Mouse (Mus musculus) left cerebral cortex, postnatal 36 days (tissue): ENCODE measurements around the gene Robo1. TPM values are rescaled to one million over a fixed set of nuclear protein-coding genes. Genes with fewer than 3 reads are reported as not detected.

Experiments used
- DNase-seq, 2 experiments: peaks; one replicate each; pipeline ENCODE4 v3.0.0; 2021 to 2022; ENCODE audit warnings: low spot score in 2 of 2, mixed read lengths in 1 of 2
- intact Hi-C: fragments of 180-260 bp; cut with DNase I; formaldehyde crosslinking; loops from one replicate; pipeline ENCODE4 v1.15.1; 2025
- total RNA-seq, 2 experiments: library from RNA; stranded (reverse); gene quantifications; 2 replicates each; pipeline ENCODE4 v1.2.3; 2021

Gene Robo1
- total RNA-seq, 2 experiments from 2014 or later: 50.7 to 69.6 TPM

DNA sequence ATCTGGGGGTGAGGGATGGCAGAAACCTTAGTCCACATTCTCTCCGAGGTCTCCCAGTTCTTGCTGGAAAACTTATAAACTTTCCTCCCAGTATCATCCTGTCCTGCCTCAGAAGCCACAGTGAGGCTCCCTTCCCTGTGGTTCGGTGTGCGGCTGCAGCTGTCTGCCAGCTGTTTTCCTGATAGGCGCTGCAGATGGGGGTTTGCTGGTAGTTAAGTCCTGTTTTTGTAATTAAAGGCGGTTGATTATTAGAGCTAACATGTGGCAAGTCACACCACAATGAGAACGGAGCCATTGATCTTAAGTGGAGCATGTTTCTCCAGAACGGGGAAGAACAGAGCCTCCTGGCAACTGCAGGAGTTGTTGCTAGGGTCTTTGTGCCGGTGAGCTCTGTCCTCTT is 699.3 kb downstream of the Robo1 start:
- DNase-seq: no peak
- intact Hi-C loops: no loop called here

DNA sequence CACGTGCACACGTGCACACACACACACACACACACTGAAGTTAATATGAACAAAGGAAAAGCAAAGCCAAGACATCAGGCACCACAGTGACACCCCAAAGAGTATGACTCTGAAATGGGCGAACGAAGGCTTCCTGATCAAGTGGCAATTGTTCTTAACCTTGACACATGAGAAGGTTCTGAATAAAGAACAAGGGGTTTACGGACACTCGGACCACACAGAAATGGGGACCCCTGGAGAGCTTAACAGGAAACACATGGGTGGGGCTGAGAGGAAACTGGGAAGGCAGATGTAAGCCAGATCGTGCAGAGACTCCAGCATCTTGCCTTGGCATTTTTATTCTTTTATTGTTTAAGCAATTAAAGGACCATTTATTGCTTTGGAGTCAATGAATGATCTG is 703.2 kb downstream of the Robo1 start:
- intact Hi-C loops: no loop called here
- no peak for DNase-seq

DNA sequence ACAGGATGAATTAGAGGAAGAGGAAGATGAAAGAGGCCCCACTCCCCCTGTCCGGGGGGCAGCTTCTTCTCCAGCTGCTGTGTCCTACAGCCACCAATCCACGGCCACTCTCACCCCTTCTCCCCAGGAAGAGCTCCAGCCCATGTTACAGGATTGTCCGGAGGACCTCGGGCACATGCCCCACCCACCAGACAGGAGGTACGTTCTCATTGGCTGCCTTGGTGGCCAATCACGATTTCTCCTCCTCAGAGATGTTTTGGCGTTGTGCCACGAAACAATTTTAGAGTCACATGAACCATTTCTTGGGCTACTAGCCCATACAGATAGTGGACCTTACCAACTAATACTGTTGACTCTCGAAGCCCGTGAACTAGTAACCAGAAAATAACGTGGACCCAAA is 704.8 kb downstream of the Robo1 start:
- intact Hi-C loops: no loop called here
- DNase-seq: no peak

DNA sequence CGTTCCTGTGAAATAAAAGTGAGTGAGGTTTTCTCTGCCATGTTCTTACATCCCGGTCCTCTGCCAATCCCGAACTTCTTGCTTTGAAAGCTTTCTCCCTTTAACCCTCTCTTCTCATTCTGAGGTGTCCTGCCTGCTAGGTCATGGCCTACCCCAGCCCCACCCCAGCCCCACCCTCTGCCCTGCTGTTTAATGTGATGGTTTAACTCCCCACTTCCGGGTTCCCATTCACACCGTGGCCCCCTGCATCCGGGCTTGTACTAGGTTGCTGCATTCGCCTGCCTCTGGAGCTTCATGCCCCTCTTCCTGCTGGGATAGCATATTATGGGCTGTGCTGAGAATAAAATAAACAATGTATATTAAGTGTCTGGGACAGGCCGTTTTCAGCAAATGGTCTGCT is 706.4 kb downstream of the Robo1 start:
- intact Hi-C loops: no loop called here
- DNase-seq: no peak

DNA sequence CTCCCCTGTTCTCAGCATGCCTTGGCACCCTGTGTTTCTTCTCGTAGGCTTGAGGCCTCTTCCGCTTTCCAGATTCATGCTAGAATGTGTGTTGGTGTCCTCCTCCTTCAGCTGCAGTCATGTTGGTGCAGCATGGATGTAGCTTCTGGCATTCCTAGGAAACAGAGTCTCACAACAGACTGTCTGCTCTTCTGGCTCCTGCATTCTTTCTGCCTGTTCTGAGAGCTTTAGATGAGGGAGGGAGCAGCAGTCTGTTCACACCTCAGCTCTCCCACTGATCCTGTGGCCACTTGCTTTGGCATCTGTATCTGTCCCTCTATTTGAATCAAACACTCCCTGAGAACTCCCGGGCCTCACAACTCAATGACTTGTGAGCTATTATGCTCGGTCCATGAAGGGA is 707.9 kb downstream of the Robo1 start:
- intact Hi-C loops: no loop called here
- no peak for DNase-seq

DNA sequence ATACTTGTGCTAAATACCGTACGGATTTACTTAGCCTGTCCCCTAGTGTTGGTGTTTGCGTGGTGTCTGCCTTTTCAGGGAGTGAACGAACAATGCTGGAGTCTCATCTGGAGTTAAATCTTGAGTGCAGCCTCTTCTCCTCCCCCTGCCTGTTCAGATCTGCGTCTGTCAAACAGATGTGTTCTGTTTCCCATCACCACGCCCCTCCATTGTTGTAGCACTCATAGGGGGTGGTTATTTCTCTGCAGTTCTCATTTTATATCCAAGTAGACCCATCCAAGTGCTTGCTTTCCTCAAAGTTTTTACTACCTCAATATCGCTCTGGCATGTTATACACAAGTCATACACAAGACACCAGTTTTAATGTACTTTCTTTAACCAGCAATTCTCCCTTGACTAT is 708.7 kb downstream of the Robo1 start:
- intact Hi-C loops: no loop called here
- DNase-seq: no peak

DNA sequence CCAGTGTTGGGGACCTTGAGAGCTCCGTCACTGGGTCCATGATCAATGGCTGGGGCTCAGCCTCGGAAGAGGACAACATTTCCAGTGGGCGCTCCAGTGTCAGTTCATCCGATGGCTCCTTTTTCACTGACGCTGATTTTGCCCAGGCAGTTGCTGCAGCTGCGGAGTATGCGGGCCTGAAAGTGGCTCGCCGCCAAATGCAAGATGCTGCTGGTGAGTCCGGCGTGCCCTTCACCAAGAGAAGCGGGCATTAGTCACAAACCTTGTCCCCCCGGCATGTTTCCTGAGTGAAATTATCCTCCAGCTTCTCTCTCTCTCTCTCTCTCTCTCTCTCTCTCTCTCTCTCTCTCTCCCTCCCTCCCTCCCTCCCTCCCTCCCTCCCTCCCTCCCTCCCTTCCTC is 716.2 kb downstream of the Robo1 start:
- intact Hi-C loops: loop anchor here (10.0 kb wide), 1 partner anchor 1390 kb away; the partner anchor contains the start of gene Robo2
- DNase-seq: no peak

DNA sequence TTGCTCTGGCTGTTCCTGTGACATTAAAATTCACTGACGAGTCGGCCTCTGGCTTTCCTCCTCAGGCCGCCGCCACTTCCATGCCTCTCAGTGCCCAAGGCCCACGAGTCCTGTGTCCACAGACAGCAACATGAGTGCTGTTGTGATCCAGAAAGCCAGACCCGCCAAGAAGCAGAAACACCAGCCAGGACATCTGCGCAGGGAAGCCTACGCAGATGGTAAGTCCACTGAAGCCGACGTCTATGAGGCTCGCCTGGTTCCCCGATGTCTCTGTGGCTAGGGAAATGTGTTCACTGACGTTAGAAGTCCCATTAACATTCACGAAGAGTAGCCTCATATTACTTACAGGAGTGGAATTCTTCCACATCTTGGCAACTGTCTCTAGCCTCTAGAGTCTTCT is 719.6 kb downstream of the Robo1 start:
- intact Hi-C loops: loop anchor here (10.0 kb wide), 1 partner anchor 1387 kb away; the partner anchor contains the start of gene Robo2
- DNase-seq: no peak

DNA sequence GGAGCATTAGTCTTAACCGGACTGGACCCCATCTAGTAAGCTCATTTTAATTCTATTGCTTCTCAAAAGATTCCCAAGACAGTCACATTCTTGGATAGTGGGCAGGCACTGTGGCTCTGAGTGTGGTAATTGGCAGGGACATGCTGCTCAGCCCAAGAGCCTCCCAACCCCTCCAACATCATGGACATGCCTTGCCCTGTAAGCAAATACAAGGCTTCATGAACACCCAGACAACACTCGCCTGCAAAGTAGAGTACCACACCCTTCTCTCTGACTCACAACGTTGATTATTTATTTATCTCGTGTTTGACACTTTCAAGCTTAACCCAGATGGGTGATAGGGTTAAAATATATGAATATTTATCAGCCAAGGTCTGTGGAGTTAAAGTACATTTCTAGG is 722.9 kb downstream of the Robo1 start:
- DNase-seq: no peak
- intact Hi-C loops: no loop called here

DNA sequence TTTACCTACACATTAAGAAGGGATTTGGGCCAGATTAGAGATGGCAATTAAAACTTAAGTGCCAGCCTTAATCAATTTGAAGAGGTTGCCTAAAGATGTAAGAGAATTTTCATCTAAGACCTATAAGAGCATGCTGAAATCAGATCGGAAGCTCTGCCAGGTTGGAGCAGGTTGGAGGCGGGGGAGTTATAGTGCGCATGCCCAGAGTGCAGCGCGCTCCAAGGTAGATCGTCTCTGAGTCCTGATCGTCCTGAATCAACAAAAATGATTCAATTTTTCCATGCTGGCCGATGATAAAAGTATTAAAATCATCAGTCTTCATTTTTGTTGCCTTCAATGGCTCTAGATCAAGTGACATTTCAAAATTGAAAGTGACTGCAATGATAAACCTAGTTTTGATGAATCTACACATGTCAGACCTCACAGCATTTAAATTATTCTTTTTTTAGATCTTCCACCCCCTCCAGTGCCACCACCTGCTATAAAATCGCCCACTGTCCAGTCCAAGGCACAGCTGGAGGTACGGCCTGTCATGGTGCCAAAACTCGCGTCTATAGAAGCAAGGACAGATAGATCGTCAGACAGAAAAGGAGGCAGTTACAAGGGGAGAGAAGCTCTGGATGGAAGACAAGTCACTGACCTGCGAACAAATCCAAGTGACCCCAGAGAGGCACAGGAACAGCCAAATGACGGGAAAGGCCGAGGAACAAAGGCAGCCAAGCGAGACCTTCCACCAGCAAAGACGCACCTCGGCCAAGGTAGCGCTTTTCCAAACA is 727.3 kb downstream of the Robo1 start:
- intact Hi-C loops: no loop called here
- no peak for DNase-seq

DNA sequence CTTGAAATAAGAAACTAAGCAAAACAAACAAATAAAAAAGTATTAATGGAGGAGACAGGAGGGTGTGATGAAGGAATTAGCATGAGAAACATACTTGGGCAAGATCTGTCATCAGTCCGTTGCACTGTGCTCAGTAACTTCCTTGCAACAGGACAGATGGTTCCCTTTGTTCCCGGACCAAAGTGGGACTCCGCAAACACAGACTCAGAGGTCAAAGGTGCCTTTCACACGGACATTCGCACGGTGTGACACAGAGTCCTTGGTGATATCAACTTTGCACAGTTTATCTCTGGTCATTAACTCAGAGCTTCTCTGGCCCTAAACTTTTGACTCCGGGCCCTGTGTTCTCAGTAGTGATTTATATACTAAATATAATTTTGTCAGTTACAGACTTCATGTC is 730.4 kb downstream of the Robo1 start:
- intact Hi-C loops: no loop called here
- no peak for DNase-seq

DNA sequence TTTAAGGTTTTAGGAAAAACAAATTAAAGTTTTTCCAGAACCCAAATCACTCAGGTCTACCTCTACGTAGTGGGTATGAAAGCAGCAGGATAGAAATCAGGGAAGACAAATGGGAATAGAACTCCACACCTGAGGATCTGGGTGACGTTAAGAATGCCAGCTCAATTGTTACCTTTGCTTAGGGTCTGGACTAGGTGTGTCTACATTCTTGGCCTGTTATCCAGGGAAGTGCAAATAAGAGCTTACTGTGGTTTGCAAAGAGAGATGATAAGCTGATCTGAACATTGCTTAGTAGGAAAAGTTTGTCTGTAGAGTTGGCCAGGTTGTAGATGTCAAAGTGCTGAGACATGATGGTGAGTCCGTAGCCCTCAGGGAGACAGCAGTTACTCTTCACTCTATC is 754.4 kb downstream of the Robo1 start:
- no peak for DNase-seq
- intact Hi-C loops: no loop called here

DNA sequence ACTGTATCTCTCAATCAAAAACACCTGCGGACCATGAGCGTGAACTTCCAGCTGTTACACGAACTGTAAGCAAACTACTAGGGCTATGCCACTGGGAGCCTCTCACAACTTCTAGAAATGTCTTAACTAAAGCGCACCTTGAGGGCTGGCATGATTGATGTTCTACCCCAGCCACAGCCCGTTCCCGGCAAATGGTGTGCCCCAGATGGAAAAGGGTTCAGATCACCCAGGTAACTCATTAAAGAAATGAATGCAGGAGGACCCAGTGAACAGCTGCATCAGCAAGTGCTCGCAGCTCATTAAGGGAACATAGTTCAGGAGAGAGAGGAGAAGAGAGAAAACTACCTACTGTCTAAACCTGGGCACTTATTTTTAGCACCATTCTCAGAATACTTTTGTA is 759.7 kb downstream of the Robo1 start:
- intact Hi-C loops: no loop called here
- DNase-seq: no peak

DNA sequence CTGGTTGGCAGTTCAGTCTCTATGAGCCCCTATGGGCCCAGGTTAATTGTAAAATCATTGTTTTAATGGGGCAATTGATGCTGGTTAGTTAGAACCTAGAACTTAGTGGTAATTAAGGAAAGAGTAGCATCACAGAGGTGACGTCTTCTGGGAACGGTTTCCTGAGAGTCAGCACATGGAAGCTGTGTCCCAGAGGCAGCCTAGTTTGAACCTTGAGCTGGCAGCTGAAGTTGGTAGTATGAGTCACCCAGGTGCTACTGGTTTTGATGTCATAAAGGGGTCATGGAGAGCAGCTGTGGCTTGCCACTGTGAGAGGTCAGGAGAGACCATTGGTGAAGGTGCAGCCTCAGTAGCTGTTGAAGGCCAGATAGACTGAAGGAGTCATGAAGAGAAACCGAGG is 763.9 kb downstream of the Robo1 start:
- no peak for DNase-seq
- intact Hi-C loops: no loop called here

DNA sequence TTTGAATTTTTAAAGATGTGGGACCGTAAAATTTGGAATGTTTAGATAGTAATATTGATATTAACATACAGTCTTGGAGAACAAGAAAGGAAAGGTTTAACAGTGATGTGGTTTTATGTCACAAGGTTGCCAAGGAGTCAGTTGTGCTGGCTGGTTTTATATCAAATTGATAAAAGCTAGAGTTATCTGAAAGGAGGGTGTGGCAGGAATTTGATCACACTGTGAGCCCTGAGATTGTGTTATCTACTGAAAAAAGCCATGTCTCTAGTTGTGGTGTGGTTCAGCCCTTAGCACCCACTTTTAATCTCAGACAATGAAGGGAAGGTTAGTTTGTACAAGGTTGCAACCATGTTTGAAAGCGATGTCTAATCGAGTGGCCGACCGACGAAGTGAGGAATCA is 764.8 kb downstream of the Robo1 start:
- DNase-seq: no peak
- intact Hi-C loops: no loop called here

DNA sequence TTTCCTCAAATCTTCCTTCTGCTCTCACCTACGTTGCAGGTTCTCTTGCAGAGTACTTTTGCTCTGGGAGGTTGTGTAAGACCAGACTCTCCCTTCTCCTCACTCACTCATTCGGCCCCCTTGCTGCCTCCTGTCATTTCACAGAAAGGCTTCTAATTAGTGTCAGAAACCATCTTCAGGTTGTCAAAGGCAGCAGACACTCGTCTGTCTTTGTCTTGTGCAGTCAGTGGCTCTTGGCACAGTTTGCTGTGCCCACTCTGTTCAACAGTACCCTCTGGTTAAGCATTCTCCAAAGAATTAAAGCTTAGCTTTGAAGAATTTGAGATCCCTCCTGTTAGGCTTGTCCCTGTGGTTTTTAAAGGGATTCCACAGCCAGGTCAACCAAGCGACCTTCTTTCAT is 774.3 kb downstream of the Robo1 start:
- intact Hi-C loops: no loop called here
- DNase-seq: no peak

DNA sequence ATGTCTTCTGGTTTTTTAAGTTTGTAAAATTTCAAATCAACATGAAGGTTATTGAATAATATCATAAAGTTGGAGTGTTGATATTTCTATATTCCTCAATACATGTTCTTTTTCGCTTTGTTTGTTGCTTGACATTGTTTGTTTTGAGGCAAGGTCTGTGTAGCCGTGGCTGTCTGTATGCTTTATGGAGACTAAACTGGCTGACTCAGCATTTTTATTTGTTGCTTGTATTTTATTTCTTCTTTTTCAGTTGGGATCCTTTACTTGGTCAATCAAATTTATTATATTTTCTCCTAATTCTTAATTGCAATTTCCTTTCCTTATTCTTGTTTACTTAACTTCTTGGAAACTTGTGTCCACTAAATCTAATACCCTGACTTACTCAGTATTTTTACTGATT is 775.0 kb downstream of the Robo1 start:
- no peak for DNase-seq
- intact Hi-C loops: no loop called here
